Mouse (Mus musculus) liver, embryonic 13.5 days (tissue): ENCODE data around the gene Max. TPM values are rescaled to one million over a fixed set of nuclear protein-coding genes. Genes with fewer than 3 reads are reported as not detected.

ENCODE experiments used
- ATAC-seq: fragments of 200-750 bp; cut with Nextera tagmentation; 2 replicates; pipeline ENCODE4 v1.8.0; 2017; ENCODE audit warnings: low read depth, mild to moderate bottlenecking, moderate number of reproducible peaks, moderate library complexity
- DNase-seq: peaks from one replicate; pipeline ENCODE4 v3.0.0; 2022
- H3K27ac ChIP-seq: fragments of 300-500 bp; sonication (generic); 2 replicates; pipeline ENCODE4 v1.5.1; 2015; ENCODE audit warnings: moderate library complexity, mild to moderate bottlenecking, inconsistent platforms
- H3K27me3 ChIP-seq: fragments of 300-500 bp; sonication (generic); 2 replicates; pipeline ENCODE4 v1.6.1; 2015; ENCODE audit warnings: mild to moderate bottlenecking, inconsistent platforms
- H3K36me3 ChIP-seq: fragments of 300-500 bp; sonication (generic); 2 replicates; pipeline ENCODE4 v1.6.1; 2015; ENCODE audit warnings: mild to moderate bottlenecking, inconsistent platforms
- H3K4me1 ChIP-seq: fragments of 300-500 bp; sonication (generic); replicated peaks from 2 replicates; pipeline ENCODE4 v1.6.1; 2015; ENCODE audit warnings: inconsistent platforms
- H3K4me2 ChIP-seq: fragments of 300-500 bp; sonication (generic); 2 replicates; pipeline ENCODE4 v1.6.1; 2015; ENCODE audit warnings: inconsistent platforms, mild to moderate bottlenecking, moderate library complexity
- H3K4me3 ChIP-seq: fragments of 300-500 bp; sonication (generic); replicated peaks from 2 replicates; pipeline ENCODE4 v1.5.1; 2015; ENCODE audit warnings: mild to moderate bottlenecking, inconsistent platforms
- H3K9ac ChIP-seq: fragments of 300-500 bp; sonication (generic); 2 replicates; pipeline ENCODE4 v1.6.1; 2015; ENCODE audit warnings: mild to moderate bottlenecking, inconsistent platforms
- H3K9me3 ChIP-seq: fragments of 300-500 bp; sonication (generic); replicated peaks from 2 replicates; pipeline ENCODE4 v1.6.1; 2016; ENCODE audit warnings: inconsistent platforms
- WGBS: fragments of 180-500 bp; shearing (Covaris S2); methylation state at CpG from one replicate; pipeline ENCODE4 v1.1.7; 2015; ENCODE audit not compliant: insufficient replicate concordance; 5-methylcytosine and 5-hydroxymethylcytosine counted together
- polyA plus RNA-seq: library from polyadenylated mRNA; unstranded; fragments of >200 nt; fragmentation: Nextera tagmentation; extraction: Ambion mirVana; gene quantifications from 2 replicates; pipeline ENCODE4 v1.2.1, GENCODE M21; 2015

Max gene
- polyA plus RNA-seq, 1 experiment from 2014 or later: 9.1 TPM

DNA sequence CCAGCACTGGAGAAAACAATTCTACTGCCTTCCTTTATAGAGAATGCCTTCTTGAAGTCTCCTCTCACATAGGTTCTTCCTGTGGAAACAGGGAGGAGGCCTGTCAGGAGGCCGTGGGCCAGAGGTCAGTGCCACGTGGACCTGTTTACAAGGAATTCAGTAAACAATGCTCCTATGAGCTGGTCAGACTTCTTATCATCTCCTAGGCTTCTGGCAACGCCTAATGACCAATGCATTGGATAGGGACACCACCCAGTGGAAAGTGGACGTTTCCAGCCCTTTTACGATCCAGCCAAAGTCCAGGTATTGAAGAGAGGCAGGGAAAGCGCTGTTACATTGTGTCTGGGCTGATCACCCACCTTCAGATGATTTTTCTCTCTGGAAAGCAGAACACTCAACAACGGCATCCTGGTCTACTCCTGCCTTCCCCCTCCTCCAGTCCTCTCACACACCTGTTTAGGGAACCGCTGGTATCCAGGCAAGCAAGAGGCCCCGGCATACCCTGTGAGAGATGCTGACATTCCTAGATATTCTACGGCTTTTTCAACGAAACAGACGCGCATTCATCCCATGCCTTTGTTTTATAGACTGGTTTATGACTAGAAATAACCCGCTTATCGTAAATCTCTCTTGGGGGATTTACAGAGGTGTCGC, 20.9 kb upstream of the Max start:
- no peak overlapping the region for H3K9ac ChIP-seq
- no peaks in the 10 kb centered on the region for H3K4me1 ChIP-seq
- H3K36me3 ChIP-seq: no peaks in the 10 kb centered on the region
- H3K9me3 ChIP-seq: no peaks in the 10 kb centered on the region
- H3K27ac ChIP-seq: no peak overlapping the region
- 73% methylated on average over 16 of the region's 16 CpGs for WGBS
- peaks cover 3% of the 10 kb centered on the region; the same call in 1 of the 2 replicates for H3K27me3 ChIP-seq
- DNase-seq: no peak
- ATAC-seq: no peak
- H3K4me2 ChIP-seq: no peak overlapping the region
- H3K4me3 ChIP-seq: no peak overlapping the region

DNA sequence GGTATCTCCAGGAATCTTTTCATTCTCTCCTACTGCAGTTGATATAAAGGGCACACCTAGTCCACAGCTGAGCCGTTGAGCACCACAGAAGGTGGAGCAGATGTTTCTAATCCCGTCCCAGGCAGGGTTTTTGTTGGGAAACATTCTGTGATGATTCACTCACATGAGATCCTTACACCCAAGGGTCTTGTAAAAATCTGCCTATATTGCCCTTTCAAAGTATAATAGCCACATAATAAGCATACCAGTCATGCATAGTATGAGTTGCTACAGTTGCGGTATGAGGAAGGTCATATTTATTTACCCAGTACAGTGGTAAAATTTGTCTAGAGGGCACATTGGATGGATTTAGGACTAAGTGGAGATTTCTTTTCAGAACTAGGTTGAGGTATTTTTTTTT, 17.5 kb upstream of the Max start:
- no peak for DNase-seq
- Histone ChIP-seq H3K4me2 (no peak overlapping the region), H3K27me3 (0 out of 2 replicates have a peak, but pooled peaks cover 4% of the 10 kb centered on the region), H3K9me3 (no peaks in the 10 kb centered on the region), H3K36me3 (no peaks in the 10 kb centered on the region), H3K4me3 (no peak overlapping the region), H3K9ac (no peak overlapping the region), H3K27ac (no peak overlapping the region), H3K4me1 (no peaks in the 10 kb centered on the region)
- 83% methylated on average over 3 of the region's 3 CpGs for WGBS
- ATAC-seq: no peak

DNA sequence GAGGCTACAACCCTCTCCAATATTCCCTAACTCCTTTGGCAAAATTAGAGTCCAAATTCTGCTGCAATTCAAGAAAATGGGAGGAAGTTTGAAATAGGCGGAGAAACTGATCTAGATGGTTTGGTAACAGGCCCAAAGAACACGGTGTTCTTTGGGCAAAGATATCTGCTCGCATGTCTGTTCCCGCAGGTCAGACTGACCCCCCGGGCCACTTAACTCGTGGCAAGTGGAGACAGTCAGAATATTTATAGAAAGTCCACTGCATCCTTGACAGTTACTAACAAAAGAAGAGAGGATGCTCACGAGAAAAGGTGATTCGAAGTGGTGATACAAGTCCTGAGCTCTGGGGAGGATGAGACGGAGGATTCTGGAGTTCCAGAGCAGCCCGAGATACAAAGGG, 10.7 kb upstream of the Max start:
- Histone ChIP-seq H3K36me3 (no peaks in the 10 kb centered on the region), H3K27ac (no peak overlapping the region), H3K9me3 (no peaks in the 10 kb centered on the region), H3K9ac (no peak overlapping the region), H3K4me1 (no peaks in the 10 kb centered on the region), H3K27me3 (0 out of 2 replicates have a peak, but pooled peaks cover 4% of the 10 kb centered on the region), H3K4me2 (no peak overlapping the region), H3K4me3 (no peak overlapping the region)
- WGBS: 71% methylated on average over 10 of the region's 10 CpGs
- ATAC-seq (no peak), DNase-seq (no peak)

GRCm38 (mm10) chr12:76972241-76972640, 10.2 kb upstream of the Max start:
- Histone ChIP-seq H3K4me3 (no peak overlapping the region), H3K36me3 (no peaks in the 10 kb centered on the region), H3K27me3 (0 out of 2 replicates have a peak, but pooled peaks cover 4% of the 10 kb centered on the region), H3K9me3 (no peaks in the 10 kb centered on the region), H3K4me1 (no peaks in the 10 kb centered on the region), H3K27ac (no peak overlapping the region), H3K9ac (no peak overlapping the region), H3K4me2 (no peak overlapping the region)
- no peak for DNase-seq
- 81% methylated on average over 11 of the region's 11 CpGs for WGBS
- ATAC-seq: no peak

DNA sequence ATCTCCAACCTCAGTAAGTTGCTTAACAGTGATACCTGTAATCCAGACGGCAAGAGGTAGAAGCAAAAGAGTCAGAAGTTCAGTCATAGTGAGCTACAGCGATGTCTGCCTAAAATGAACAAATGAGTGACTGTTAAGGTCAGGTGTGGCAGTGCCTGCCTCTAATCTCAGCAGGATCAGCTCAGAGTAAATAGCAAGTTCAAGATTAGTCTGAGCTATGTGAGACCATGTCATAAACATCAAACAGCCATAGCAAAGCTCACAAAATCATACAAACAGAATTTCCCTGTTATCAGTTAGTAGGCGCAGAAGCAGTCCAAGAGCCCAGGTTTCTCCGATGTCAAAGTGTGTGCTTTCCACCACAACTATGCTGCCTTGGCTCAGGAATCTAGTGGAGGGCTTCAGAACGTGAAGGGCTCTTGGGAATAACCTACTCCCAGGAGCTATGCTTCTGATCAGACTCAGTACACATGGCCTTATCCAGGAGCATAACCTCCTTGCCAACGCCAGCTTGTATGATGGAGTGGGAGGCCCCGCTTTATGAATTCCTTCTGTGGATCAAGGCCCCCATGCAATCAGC, 9.7 kb upstream of the Max start:
- H3K4me2 ChIP-seq: no peak overlapping the region
- WGBS: 77% methylated on average over 7 of the region's 7 CpGs
- no peaks in the 10 kb centered on the region for H3K4me1 ChIP-seq
- no peaks in the 10 kb centered on the region for H3K9me3 ChIP-seq
- H3K36me3 ChIP-seq: no peaks in the 10 kb centered on the region
- DNase-seq: no peak
- H3K4me3 ChIP-seq: no peak overlapping the region
- ATAC-seq: no peak
- H3K9ac ChIP-seq: no peak overlapping the region
- H3K27ac ChIP-seq: no peak overlapping the region
- no peaks in the 10 kb centered on the region for H3K27me3 ChIP-seq

DNA sequence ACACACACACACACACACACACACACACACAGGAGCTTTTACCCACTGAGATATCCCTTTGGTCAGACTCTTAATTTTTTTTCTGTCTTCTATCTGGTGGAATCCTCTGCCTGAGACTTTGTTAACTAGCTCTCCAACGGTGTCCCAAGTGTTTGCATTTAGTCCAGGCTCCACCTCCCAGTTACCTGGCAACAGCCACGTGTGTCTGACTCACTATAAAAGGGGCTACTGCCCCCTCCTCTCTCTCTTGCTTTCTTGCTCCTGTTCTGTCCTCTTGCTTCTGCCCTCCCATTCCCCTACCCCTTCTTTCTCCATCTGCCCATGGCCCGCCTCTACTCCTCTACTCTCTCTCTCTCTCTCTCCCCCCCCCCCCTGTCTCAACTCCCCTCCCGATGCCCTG, 3.9 kb upstream of the Max start:
- WGBS: 32% methylated on average over 4 of the region's 4 CpGs
- Histone ChIP-seq H3K4me3 (no peak overlapping the region), H3K9me3 (no peaks in the 10 kb centered on the region), H3K4me1 (peaks cover 9% of the 10 kb centered on the region), H3K4me2 (no peak overlapping the region), H3K27me3 (no peaks in the 10 kb centered on the region), H3K9ac (no peak overlapping the region), H3K27ac (no peak overlapping the region), H3K36me3 (no peaks in the 10 kb centered on the region)
- ATAC-seq (no peak), DNase-seq (no peak)

DNA sequence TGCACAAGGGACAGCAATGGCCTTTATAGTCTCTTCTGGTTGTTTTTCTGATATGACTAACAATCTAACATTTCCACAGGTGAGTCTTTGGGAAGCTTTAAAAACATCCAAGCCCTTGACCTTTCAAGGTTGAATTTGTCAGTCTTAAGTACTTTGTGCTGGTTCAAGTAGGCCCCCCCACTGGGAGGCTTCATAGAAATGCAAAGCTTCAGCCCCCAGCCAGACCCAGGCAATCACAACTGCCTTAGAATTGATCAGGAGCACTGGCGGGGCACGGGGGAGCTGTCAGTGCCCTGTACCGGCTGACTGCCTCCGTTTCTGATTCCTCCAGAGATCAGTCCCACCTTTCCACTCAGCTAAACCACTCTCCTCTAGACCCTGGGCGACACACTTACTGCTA, 3.1 kb upstream of the Max start:
- Histone ChIP-seq H3K27ac (no peak overlapping the region), H3K9ac (no peak overlapping the region), H3K4me3 (no peak overlapping the region), H3K36me3 (peaks cover 3% of the 10 kb centered on the region; the same call in 1 of the 2 replicates), H3K9me3 (no peaks in the 10 kb centered on the region), H3K4me2 (no peak overlapping the region), H3K4me1 (peaks cover 17% of the 10 kb centered on the region), H3K27me3 (no peaks in the 10 kb centered on the region)
- WGBS: 52% methylated on average over 5 of the region's 5 CpGs
- no peak for ATAC-seq
- no peak for DNase-seq

- Histone ChIP-seq H3K36me3 (peaks cover 35% of the 10 kb centered on the region), H3K27me3 (no peaks in the 10 kb centered on the region), H3K9me3 (no peaks in the 10 kb centered on the region), H3K27ac (peak overlapping the region; percentile 85), H3K4me3 (peak overlapping the region; percentile 99), H3K4me1 (peaks cover 54% of the 10 kb centered on the region), H3K4me2 (peak overlapping the region; percentile 87), H3K9ac (peak overlapping the region; percentile 98)
- WGBS: 3% methylated on average over 37 of the region's 45 CpGs
- DNase-seq (no peak), ATAC-seq (0 out of 2 replicates have a peak, but pooled peaks have one; percentile 1)
These were observed 709 bp downstream of the Max start for GRCm38 (mm10) chr12:76961052-76961931.

DNA sequence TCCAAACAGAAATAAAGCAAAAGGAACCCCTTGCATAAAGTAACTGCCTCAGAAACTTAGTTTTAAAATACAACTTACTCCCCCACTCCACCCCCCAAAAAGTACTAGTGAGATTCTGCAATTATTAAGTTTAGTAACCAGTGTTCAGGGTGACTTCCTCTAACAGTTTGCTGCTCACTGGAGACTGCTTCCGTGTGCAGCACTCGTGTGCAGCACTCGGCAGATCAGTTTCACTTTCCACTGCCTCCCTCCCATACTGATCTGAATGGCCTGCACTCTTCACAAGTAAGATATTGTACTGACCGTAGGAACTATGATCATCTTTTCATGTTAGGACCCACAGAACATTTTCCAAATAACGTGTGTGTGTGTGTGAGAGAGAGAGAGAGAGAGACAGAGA, 4.3 kb downstream of the Max start:
- H3K27ac ChIP-seq: peak overlapping the region; percentile 77
- H3K9ac ChIP-seq: peak overlapping the region; percentile 60
- DNase-seq (no peak), ATAC-seq (no peak)
- peaks cover 68% of the 10 kb centered on the region for H3K36me3 ChIP-seq
- H3K9me3 ChIP-seq: no peaks in the 10 kb centered on the region
- H3K4me2 ChIP-seq: peak overlapping the region; percentile 66
- WGBS: 23% methylated on average over 5 of the region's 5 CpGs
- H3K4me3 ChIP-seq: peak overlapping the region; percentile 43
- no peaks in the 10 kb centered on the region for H3K27me3 ChIP-seq
- peaks cover 78% of the 10 kb centered on the region for H3K4me1 ChIP-seq

GRCm38 (mm10) chr12:76954698-76955423, 7.1 kb downstream of the Max start:
- H3K4me2 ChIP-seq: no peak overlapping the region
- H3K27ac ChIP-seq: 0 out of 2 replicates have a peak overlapping the region, but pooled peaks have one; percentile 16
- no peaks in the 10 kb centered on the region for H3K27me3 ChIP-seq
- ATAC-seq: no peak
- H3K36me3 ChIP-seq: peaks cover 91% of the 10 kb centered on the region
- H3K4me3 ChIP-seq: no peak overlapping the region
- H3K4me1 ChIP-seq: peaks cover 71% of the 10 kb centered on the region
- peak overlapping the region; percentile 5; the same call in 1 of the 2 replicates for H3K9ac ChIP-seq
- WGBS: 79% methylated on average over 10 of the region's 10 CpGs
- DNase-seq: no peak
- no peaks in the 10 kb centered on the region for H3K9me3 ChIP-seq
